8 mouse cellular contexts compared by ENCODE assay signal in genomic region chr17:6655567-6656281, GRCm38 (mm10). TPM values are rescaled to one million over a fixed set of nuclear protein-coding genes. Genes with fewer than 3 reads are reported as not detected.
DNase-seq lines count a peak whose midpoint lies in the region; ATAC-seq and TF ChIP-seq lines count a peak whose summit lies in the region.
"Not testable (repeated sequence)": the region's sequence is repeated elsewhere in the genome, so short reads cannot be mapped to it uniquely, and the experiment has no call there.

Gene Dynlt1f (minus strand): TSS chr17:6655900.

- H3K4me2 ChIP-seq in embryonic facial prominence, embryonic 14.5 days (ENCODE audit: low read depth, low read length), result peak within 1 kb of the TSS; percentile 49

- H3K27ac ChIP-seq in embryonic facial prominence, embryonic 14.5 days (replicated peaks; ENCODE audit: low read depth, low read length), result peak within 1 kb of the TSS; percentile 80
- not testable (repeated sequence) for H3K27ac ChIP-seq in kidney, adult 2 months (ENCODE audit: insufficient read depth, low read depth, low read length)
- peak within 1 kb of the TSS; percentile 84 for H3K27ac ChIP-seq in limb, embryonic 10.5 days
- peak within 1 kb of the TSS; percentile 85 for H3K27ac ChIP-seq in midbrain, embryonic 10.5 days (replicated peaks)

- not testable (repeated sequence) for H3K4me1 ChIP-seq in embryonic facial prominence, embryonic 14.5 days (ENCODE audit: control insufficient read depth, insufficient read depth, low read length); kidney, adult 2 months (ENCODE audit: control insufficient read depth, insufficient read depth, low read length); limb, embryonic 10.5 days; midbrain, embryonic 10.5 days

- H3K9me3 ChIP-seq in embryonic facial prominence, embryonic 14.5 days (ENCODE audit: control insufficient read depth, low read length); limb, embryonic 10.5 days (replicated peaks); midbrain, embryonic 10.5 days (replicated peaks): not testable (repeated sequence)

- WGBS in embryonic facial prominence, embryonic 14.5 days, result 4% methylated on average over 18 of the region's 33 CpGs
- 5% methylated on average over 27 of the region's 33 CpGs for WGBS in kidney, adult 2 months
- WGBS in limb, embryonic 10.5 days, result 5% methylated on average over 27 of the region's 33 CpGs
- 3% methylated on average over 26 of the region's 33 CpGs for WGBS in midbrain, embryonic 10.5 days

- not testable (repeated sequence) for H3K27me3 ChIP-seq in embryonic facial prominence, embryonic 14.5 days (replicated peaks; ENCODE audit: control insufficient read depth, insufficient read depth, low read length); kidney, adult 2 months (replicated peaks; ENCODE audit: control insufficient read depth, insufficient read depth, low read length); limb, embryonic 10.5 days (ENCODE audit: low read depth, poor library complexity, severe bottlenecking); midbrain, embryonic 10.5 days (ENCODE audit: low read depth, poor library complexity, severe bottlenecking)

- ATAC-seq in embryonic facial prominence, embryonic 14.5 days (ENCODE audit: low read depth), result peak; percentile 95

- peak within 1 kb of the TSS; percentile 49 for H3K4me3 ChIP-seq in embryonic facial prominence, embryonic 14.5 days (ENCODE audit: low read depth, low read length)
- peak within 1 kb of the TSS; percentile 47 for H3K4me3 ChIP-seq in kidney, adult 2 months (ENCODE audit: insufficient read depth, low read depth, low read length)
- peak within 1 kb of the TSS; percentile 55 for H3K4me3 ChIP-seq in limb, embryonic 10.5 days
- peak within 1 kb of the TSS; percentile 62 for H3K4me3 ChIP-seq in midbrain, embryonic 10.5 days

- not testable (repeated sequence) for TF ChIP-seq POLR2A in kidney, adult 2 months (IDR thresholded peaks at IDR 0.05; ENCODE audit: low read depth, low read length)

- not testable (repeated sequence) for H3K36me3 ChIP-seq in embryonic facial prominence, embryonic 14.5 days (ENCODE audit: control insufficient read depth, insufficient read depth, low read length); kidney, adult 2 months (ENCODE audit: control insufficient read depth, insufficient read depth, low read length); limb, embryonic 10.5 days; midbrain, embryonic 10.5 days

- peak within 1 kb of the TSS; percentile 73 for H3K9ac ChIP-seq in embryonic facial prominence, embryonic 14.5 days (ENCODE audit: low read depth, low read length)

- peak; percentile 39 for DNase-seq in 3134 (ENCODE audit: extremely low read depth, insufficient read length, low spot score)
- DNase-seq in adrenal gland, postnatal 14 days, result peak; percentile 71
- peak; percentile 39 for DNase-seq in embryonic facial prominence, embryonic 14.5 days (ENCODE audit: low spot score)
- DNase-seq in heart, adult 8-10 months (ENCODE audit: low spot score), result peak; percentile 83
- peak; percentile 85 for DNase-seq in kidney, adult 2 months
- DNase-seq in limb, embryonic 10.5 days (ENCODE audit: low spot score), result peak; percentile 32
- peak; percentile 43 for DNase-seq in midbrain, embryonic 10.5 days (ENCODE audit: low spot score)
- peak; percentile 47 for DNase-seq in right cerebral cortex, postnatal 4 days

- TF ChIP-seq CTCF in kidney, adult 2 months (conservative IDR thresholded peaks at IDR 0.05; ENCODE audit: insufficient read depth, insufficient read length, low read depth, low read length), result not testable (repeated sequence)

RNA-seq across cellular contexts. Expression of gene Dynlt1f, which starts in this region (rescaled TPM):
- total RNA-seq in adrenal gland, postnatal 14 days (2021), result 105 and 109 TPM in 2 replicates
- polyA plus RNA-seq in embryonic facial prominence, embryonic 14.5 days (2014; fragmentation: Nextera tagmentation; extraction: Ambion mirVana), result 254 and 264 TPM in 2 replicates
- total RNA-seq in heart, adult 8-10 months (2022), result 10 to 100 TPM; 37.9 to 41.6 (median 39.9) TPM
- polyA plus RNA-seq in kidney, adult 2 months (2012; rRNA removed), result 61.6 and 64.5 TPM in 2 replicates
- 301 and 330 TPM in 2 replicates for polyA plus RNA-seq in limb, embryonic 10.5 days (2016; fragmentation: Nextera tagmentation; extraction: Ambion mirVana)
- polyA plus RNA-seq in midbrain, embryonic 10.5 days (2016; fragmentation: Nextera tagmentation; extraction: Ambion mirVana), result 291 and 297 TPM in 2 replicates

Comparison
In these comparisons a context has a peak if more than half of its experiments do, and no peak if none do; other contexts are left out.
1. DNase-seq: peak in every context shown above with its lines; median percentile 85 in kidney, adult 2 months; 83 in heart, adult 8-10 months; 71 in adrenal gland, postnatal 14 days; 47 in right cerebral cortex, postnatal 4 days; 43 in midbrain, embryonic 10.5 days; 39 in 3134; 39 in embryonic facial prominence, embryonic 14.5 days; 32 in limb, embryonic 10.5 days.